Mouse (Mus musculus) limb, embryonic 14.5 days (tissue): Measurements from ENCODE around the gene Brsk1. TPM values are rescaled to one million over a fixed set of nuclear protein-coding genes. Genes with fewer than 3 reads are reported as not detected.

ENCODE experiments used
- ATAC-seq: fragments of 200-750 bp; cut with Nextera tagmentation; 2 replicates; pipeline ENCODE4 v1.8.0; 2017; ENCODE audit warnings: low read depth, moderate number of reproducible peaks, moderate TSS enrichment; ENCODE audit not compliant: low FRiP score
- DNase-seq: peaks from one replicate; pipeline ENCODE4 v3.0.0-alpha.2; 2015; ENCODE audit warnings: low spot score
- H3K27ac ChIP-seq: fragments of 300-500 bp; sonication (generic); replicated peaks from 2 replicates; pipeline ENCODE4 v1.5.1; 2014; ENCODE audit warnings: low read depth, mild to moderate bottlenecking, low read length, moderate library complexity, mixed read lengths
- H3K27me3 ChIP-seq: fragments of 300-500 bp; sonication (generic); 2 replicates; pipeline ENCODE4 v1.6.1; 2014; ENCODE audit warnings: low read length, mixed read lengths; ENCODE audit not compliant: control insufficient read depth, insufficient read depth
- H3K36me3 ChIP-seq: fragments of 300-500 bp; sonication (generic); 2 replicates; pipeline ENCODE4 v1.6.1; 2014; ENCODE audit warnings: mild to moderate bottlenecking, low read length, moderate library complexity, mixed read lengths; ENCODE audit not compliant: control insufficient read depth, insufficient read depth
- H3K4me1 ChIP-seq: fragments of 300-500 bp; sonication (generic); 2 replicates; pipeline ENCODE4 v1.6.1; 2014; ENCODE audit warnings: antibody characterized with exemption, low read length, mixed read lengths; ENCODE audit not compliant: control insufficient read depth, insufficient read depth
- H3K4me2 ChIP-seq: fragments of 300-500 bp; sonication (generic); replicated peaks from 2 replicates; pipeline ENCODE4 v1.6.1; 2014; ENCODE audit warnings: low read depth, mild to moderate bottlenecking, low read length, moderate library complexity; ENCODE audit not compliant: severe bottlenecking
- H3K4me3 ChIP-seq: fragments of 300-500 bp; sonication (generic); replicated peaks from 2 replicates; pipeline ENCODE4 v1.5.1; 2014; ENCODE audit warnings: low read length
- H3K9ac ChIP-seq: fragments of 300-500 bp; sonication (generic); 2 replicates; pipeline ENCODE4 v1.6.1; 2014; ENCODE audit warnings: mild to moderate bottlenecking, low read depth, low read length, moderate library complexity; ENCODE audit not compliant: severe bottlenecking
- H3K9me3 ChIP-seq: fragments of 300-500 bp; sonication (generic); 2 replicates; pipeline ENCODE4 v1.6.1; 2016; ENCODE audit warnings: low read length; ENCODE audit not compliant: control insufficient read depth
- POLR2A ChIP-seq: fragments of 200-500 bp; IDR thresholded peaks from 2 replicates; pipeline ENCODE4 v1.8.0; 2012; ENCODE audit warnings: inconsistent platforms, mild to moderate bottlenecking, moderate library complexity, borderline replicate concordance; ENCODE audit not compliant: insufficient read depth, insufficient read length; ENCODE audit errors: extremely low read depth
- WGBS: fragments of 180-500 bp; shearing (Covaris S2); extraction: QIAGEN DNeasy Blood & Tissue Kit; methylation state at CpG from one replicate; pipeline ENCODE4 v1.1.7; 2014; 5-methylcytosine and 5-hydroxymethylcytosine counted together
- polyA plus RNA-seq, 2 experiments: library from polyadenylated mRNA; depleted of rRNA in 1 of 2; stranded (reverse) in 1 of 2; unstranded in 1 of 2; fragments of >200 nt; fragmentation: Nextera tagmentation in 1 of 2; extraction: Ambion mirVana in 1 of 2; gene quantifications; 2 replicates each; pipeline versions ENCODE4 v1.2.1 to v1.2.3; 2012 to 2014

Brsk1 gene
- polyA plus RNA-seq (2012; rRNA removed) (26.4 and 33.0 TPM in 2 replicates), polyA plus RNA-seq (2014; fragmentation: Nextera tagmentation; extraction: Ambion mirVana) (1.3 and 1.7 TPM in 2 replicates)

- H3K27ac ChIP-seq, result peak within 1 kb of the TSS; percentile 93
- H3K9me3 ChIP-seq, result no peaks in the 10 kb centered on the region
- peaks cover 7% of the 10 kb centered on the region; the same call in 1 of the 2 replicates for H3K4me1 ChIP-seq
- 4% methylated on average over 7 of the region's 18 CpGs for WGBS
- peak within 1 kb of the TSS; percentile 89 for H3K4me3 ChIP-seq
- peaks cover 29% of the 10 kb centered on the region for H3K36me3 ChIP-seq
- H3K4me2 ChIP-seq, result peak within 1 kb of the TSS; percentile 80
- no peaks in the 10 kb centered on the region for H3K27me3 ChIP-seq
- TF ChIP-seq POLR2A, result no peak
- DNase-seq, result peak; percentile 70
- peak; percentile 87 for ATAC-seq
- peak within 1 kb of the TSS; percentile 99 for H3K9ac ChIP-seq
Measured at GRCm38 (mm10) chr7:4690387-4690786, at the start of gene Brsk1. TSS of gene Brsk1 (plus strand) at chr7:4690604.

DNA sequence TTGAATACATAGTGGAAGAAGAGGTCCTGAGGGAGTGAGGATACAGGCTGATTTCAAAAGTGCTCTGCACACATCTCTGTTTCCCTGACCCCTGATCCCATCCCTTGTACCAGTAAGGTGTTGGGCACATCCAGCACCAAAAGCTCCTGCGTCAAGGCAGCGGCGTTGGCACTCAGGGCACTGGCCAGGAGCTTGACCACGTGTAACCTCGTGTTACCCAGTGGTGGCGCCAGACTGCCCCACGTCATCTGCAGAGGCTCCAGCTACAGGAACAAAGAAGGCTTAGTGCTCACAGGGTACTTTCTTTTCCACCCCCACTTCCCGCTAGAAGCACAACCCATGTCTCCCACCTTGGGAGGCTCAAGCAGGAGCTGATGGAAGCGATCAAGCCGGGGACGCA, 49.2 kb upstream of the Brsk1 start:
- Histone ChIP-seq H3K9ac (no peak overlapping the region), H3K9me3 (no peaks in the 10 kb centered on the region), H3K4me3 (no peak overlapping the region), H3K27me3 (no peaks in the 10 kb centered on the region), H3K4me1 (no peaks in the 10 kb centered on the region), H3K4me2 (no peak overlapping the region), H3K27ac (no peak overlapping the region), H3K36me3 (peaks cover 83% of the 10 kb centered on the region)
- no peak for TF ChIP-seq POLR2A
- DNase-seq (no peak), ATAC-seq (no peak)
- 86% methylated on average over 11 of the region's 11 CpGs for WGBS

DNA sequence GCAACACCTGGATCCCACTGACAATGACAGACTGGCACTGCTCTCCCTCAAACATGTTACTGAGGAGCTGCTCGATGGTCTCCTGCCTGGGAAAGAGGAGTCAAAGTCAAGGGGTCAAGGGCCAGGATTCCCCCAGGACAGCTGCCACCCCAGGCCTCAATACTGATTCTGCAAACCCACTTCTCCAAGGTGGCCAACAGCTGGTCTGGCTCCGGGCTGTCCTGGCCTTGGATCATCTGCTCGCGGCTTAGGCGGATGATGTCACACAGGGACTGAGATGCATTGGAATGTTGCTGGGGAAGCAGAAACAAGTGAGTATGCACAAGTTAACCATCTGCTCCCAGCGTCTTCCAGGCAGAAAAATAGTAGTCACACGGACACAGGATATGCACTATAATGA, 48.4 kb upstream of the Brsk1 start:
- 87% methylated on average over 7 of the region's 7 CpGs for WGBS
- no peak overlapping the region for H3K27ac ChIP-seq
- TF ChIP-seq POLR2A, result no peak
- no peaks in the 10 kb centered on the region for H3K4me1 ChIP-seq
- H3K4me3 ChIP-seq, result no peak overlapping the region
- H3K4me2 ChIP-seq, result no peak overlapping the region
- no peaks in the 10 kb centered on the region for H3K27me3 ChIP-seq
- H3K9me3 ChIP-seq, result no peaks in the 10 kb centered on the region
- H3K36me3 ChIP-seq, result peaks cover 89% of the 10 kb centered on the region
- DNase-seq (no peak), ATAC-seq (0 out of 2 replicates have a peak, but pooled peaks have one; percentile 30)
- H3K9ac ChIP-seq, result no peak overlapping the region

GRCm38 (mm10) chr7:4643225-4643624, 47.2 kb upstream of the Brsk1 start:
- ATAC-seq, result no peak
- Histone ChIP-seq H3K9ac (no peak overlapping the region), H3K4me3 (no peak overlapping the region), H3K27me3 (no peaks in the 10 kb centered on the region), H3K4me2 (no peak overlapping the region), H3K4me1 (no peaks in the 10 kb centered on the region), H3K36me3 (peaks cover 80% of the 10 kb centered on the region), H3K9me3 (no peaks in the 10 kb centered on the region), H3K27ac (no peak overlapping the region)
- 87% methylated on average over 6 of the region's 6 CpGs for WGBS
- no peak for DNase-seq
- TF ChIP-seq POLR2A, result no peak

- 89% methylated on average over 3 of the region's 3 CpGs for WGBS
- Histone ChIP-seq H3K9me3 (no peaks in the 10 kb centered on the region), H3K36me3 (peaks cover 58% of the 10 kb centered on the region), H3K27ac (no peak overlapping the region), H3K27me3 (no peaks in the 10 kb centered on the region), H3K4me3 (no peak overlapping the region), H3K4me1 (no peaks in the 10 kb centered on the region), H3K4me2 (no peak overlapping the region), H3K9ac (no peak overlapping the region)
- no peak for TF ChIP-seq POLR2A
- DNase-seq (no peak), ATAC-seq (no peak)
Measured at GRCm38 (mm10) chr7:4646806-4647205, 43.6 kb upstream of the Brsk1 start.

- Histone ChIP-seq H3K27me3 (no peaks in the 10 kb centered on the region), H3K9me3 (no peaks in the 10 kb centered on the region), H3K4me1 (no peaks in the 10 kb centered on the region), H3K4me2 (no peak overlapping the region), H3K36me3 (peaks cover 58% of the 10 kb centered on the region), H3K4me3 (no peak overlapping the region), H3K27ac (no peak overlapping the region), H3K9ac (no peak overlapping the region)
- ATAC-seq (no peak), DNase-seq (no peak)
- TF ChIP-seq POLR2A, result no peak
- 83% methylated on average over 6 of the region's 6 CpGs for WGBS
Measured at GRCm38 (mm10) chr7:4647291-4647690, 43.1 kb upstream of the Brsk1 start.
